Mouse (Mus musculus) hindbrain, embryonic 12.5 days (tissue): ENCODE results near the gene Qrich2. TPM values are rescaled to one million over a fixed set of nuclear protein-coding genes. Genes with fewer than 3 reads are reported as not detected.
"Not testable (repeated sequence)": the region's sequence is repeated elsewhere in the genome, so short reads cannot be mapped to it uniquely, and the experiment has no call there.

ENCODE experiments used
- ATAC-seq: fragments of 200-750 bp; cut with Nextera tagmentation; 2 replicates; pipeline ENCODE4 v1.8.0; 2017; ENCODE audit warnings: moderate TSS enrichment; ENCODE audit not compliant: low FRiP score
- H3K27ac ChIP-seq: fragments of 300-500 bp; sonication (generic); 2 replicates; pipeline ENCODE4 v1.5.1; 2016; ENCODE audit warnings: mild to moderate bottlenecking
- H3K27me3 ChIP-seq: fragments of 300-500 bp; sonication (generic); 2 replicates; pipeline ENCODE4 v1.6.1; 2016; ENCODE audit warnings: mild to moderate bottlenecking
- H3K36me3 ChIP-seq: fragments of 300-500 bp; sonication (generic); 2 replicates; pipeline ENCODE4 v1.6.1; 2016; ENCODE audit warnings: mild to moderate bottlenecking
- H3K4me1 ChIP-seq: fragments of 300-500 bp; sonication (generic); 2 replicates; pipeline ENCODE4 v1.6.1; 2016
- H3K4me2 ChIP-seq: fragments of 300-500 bp; sonication (generic); replicated peaks from 2 replicates; pipeline ENCODE4 v1.6.1; 2016; ENCODE audit warnings: mild to moderate bottlenecking
- H3K4me3 ChIP-seq: fragments of 300-500 bp; sonication (generic); 2 replicates; pipeline ENCODE4 v1.5.1; 2016; ENCODE audit warnings: mild to moderate bottlenecking
- H3K9ac ChIP-seq: fragments of 300-500 bp; sonication (generic); 2 replicates; pipeline ENCODE4 v1.6.1; 2016; ENCODE audit warnings: mild to moderate bottlenecking, moderate library complexity
- H3K9me3 ChIP-seq: fragments of 300-500 bp; sonication (generic); replicated peaks from 2 replicates; pipeline ENCODE4 v1.6.1; 2016; ENCODE audit warnings: mild to moderate bottlenecking
- WGBS: fragments of 180-500 bp; shearing (Covaris S2); methylation state at CpG from one replicate; pipeline ENCODE4 v1.1.7; 2016; 5-methylcytosine and 5-hydroxymethylcytosine counted together
- polyA plus RNA-seq: library from polyadenylated mRNA; unstranded; fragments of >200 nt; fragmentation: Nextera tagmentation; extraction: Ambion mirVana; gene quantifications from 2 replicates; pipeline ENCODE4 v1.2.1, GENCODE M21; 2016

Qrich2 gene
- polyA plus RNA-seq, 1 experiment from 2014 or later: 0.18 TPM

- Histone ChIP-seq H3K4me1 (peaks cover 23% of the 10 kb centered on the region), H3K27ac (no peak overlapping the region), H3K4me3 (no peak overlapping the region), H3K9ac (no peak overlapping the region), H3K27me3 (no peaks in the 10 kb centered on the region), H3K36me3 (peaks cover 14% of the 10 kb centered on the region), H3K9me3 (no peaks in the 10 kb centered on the region), H3K4me2 (no peak overlapping the region)
- no peak for ATAC-seq
- 52% methylated on average over 6 of the region's 6 CpGs for WGBS
Measured at GRCm38 (mm10) chr11:116432127-116432526, 33.9 kb downstream of the Qrich2 start.

DNA sequence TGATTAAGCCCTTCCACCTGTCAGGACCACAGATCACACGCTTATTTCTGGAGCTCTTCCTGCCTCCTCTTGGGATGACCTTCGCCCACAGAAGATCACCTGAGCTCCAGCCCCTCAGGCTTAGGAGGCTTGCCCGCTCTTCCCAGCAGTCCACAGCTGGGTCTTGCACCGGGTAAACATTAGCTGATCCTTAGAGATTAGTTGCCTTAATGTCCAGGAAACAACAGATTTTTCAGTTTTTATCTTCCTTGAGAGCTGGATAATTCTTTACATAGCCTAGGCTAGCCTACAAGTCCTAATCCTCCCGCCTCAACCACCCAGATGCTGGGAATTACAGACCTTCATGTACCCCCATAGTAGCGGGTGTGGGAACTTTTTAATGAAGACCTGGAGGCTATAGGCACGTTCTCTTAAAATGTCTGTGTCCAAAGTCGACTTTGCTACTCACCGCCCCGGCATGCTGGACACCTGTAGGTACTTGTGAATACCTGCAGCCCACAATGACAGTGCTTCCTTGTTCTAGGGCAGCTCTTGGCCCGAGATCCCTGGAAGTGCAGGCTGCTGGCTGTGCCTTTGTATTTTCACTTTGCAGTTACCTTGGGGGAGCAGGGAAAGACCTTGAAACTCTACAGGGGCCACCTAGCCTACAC lies 34.5 kb downstream of the Qrich2 start:
- Histone ChIP-seq H3K9ac (no peak overlapping the region), H3K9me3 (no peaks in the 10 kb centered on the region), H3K27ac (no peak overlapping the region), H3K4me1 (peaks cover 17% of the 10 kb centered on the region), H3K27me3 (no peaks in the 10 kb centered on the region), H3K4me2 (no peak overlapping the region), H3K36me3 (peaks cover 9% of the 10 kb centered on the region), H3K4me3 (no peak overlapping the region)
- WGBS: 51% methylated on average over 11 of the region's 11 CpGs
- no peak for ATAC-seq

DNA sequence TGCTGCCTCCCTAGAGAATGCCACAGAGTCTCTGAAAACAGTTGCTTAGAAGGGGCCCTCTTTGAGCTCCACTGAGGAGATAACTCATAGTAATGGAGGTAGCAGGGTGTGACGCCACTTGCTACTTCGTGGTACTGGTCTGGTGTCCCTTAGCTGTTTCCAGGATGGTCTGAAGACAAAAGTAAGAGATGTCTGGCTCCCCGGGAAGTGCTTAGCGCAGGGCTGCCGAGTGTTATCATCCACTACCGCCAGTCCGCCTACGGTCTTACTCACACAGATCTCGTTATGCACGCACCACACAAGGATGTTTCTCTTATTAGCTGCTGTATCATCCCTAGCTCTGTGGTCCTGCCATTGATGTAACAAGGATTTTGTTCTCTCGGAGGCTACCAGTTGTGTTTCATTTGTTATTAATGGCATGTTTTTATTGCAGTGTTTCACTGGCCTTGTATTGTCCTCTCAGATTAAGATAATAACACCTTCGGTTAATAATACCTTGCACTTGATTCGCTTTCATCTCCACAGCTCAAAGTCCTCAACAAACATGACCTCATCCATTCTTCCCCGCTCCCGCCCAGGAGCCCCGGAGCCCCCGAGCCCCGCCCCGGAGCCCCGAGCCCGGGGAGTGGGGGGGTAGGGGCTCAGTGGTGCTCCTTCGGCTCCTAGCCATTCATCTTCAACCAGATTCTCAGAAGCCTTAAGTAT lies 35.2 kb downstream of the Qrich2 start:
- no peak overlapping the region for H3K4me2 ChIP-seq
- H3K9me3 ChIP-seq: no peaks in the 10 kb centered on the region
- no peak overlapping the region for H3K9ac ChIP-seq
- no peaks in the 10 kb centered on the region for H3K27me3 ChIP-seq
- 43% methylated on average over 22 of the region's 22 CpGs for WGBS
- H3K4me1 ChIP-seq: peaks cover 10% of the 10 kb centered on the region
- H3K36me3 ChIP-seq: peaks cover 2% of the 10 kb centered on the region
- ATAC-seq: no peak
- no peak overlapping the region for H3K4me3 ChIP-seq
- H3K27ac ChIP-seq: no peak overlapping the region

GRCm38 (mm10) chr11:116429862-116430613 lies 36.0 kb downstream of the Qrich2 start:
- no peaks in the 10 kb centered on the region for H3K36me3 ChIP-seq
- no peak overlapping the region for H3K4me3 ChIP-seq
- 0 out of 2 replicates have a peak, but pooled peaks cover 2% of the 10 kb centered on the region for H3K4me1 ChIP-seq
- no peaks in the 10 kb centered on the region for H3K9me3 ChIP-seq
- no peak overlapping the region for H3K27ac ChIP-seq
- WGBS: 83% methylated on average over 9 of the region's 9 CpGs
- no peak overlapping the region for H3K9ac ChIP-seq
- no peak for ATAC-seq
- H3K27me3 ChIP-seq: no peaks in the 10 kb centered on the region
- H3K4me2 ChIP-seq: no peak overlapping the region

- H3K9me3 ChIP-seq: no peaks in the 10 kb centered on the region
- H3K4me3 ChIP-seq: no peak overlapping the region
- H3K36me3 ChIP-seq: no peaks in the 10 kb centered on the region
- no peak overlapping the region for H3K27ac ChIP-seq
- ATAC-seq: no peak
- 0 out of 2 replicates have a peak, but pooled peaks cover 2% of the 10 kb centered on the region for H3K4me1 ChIP-seq
- H3K9ac ChIP-seq: no peak overlapping the region
- H3K4me2 ChIP-seq: no peak overlapping the region
- no peaks in the 10 kb centered on the region for H3K27me3 ChIP-seq
- WGBS: 55% methylated on average over 13 of the region's 13 CpGs
Measured at GRCm38 (mm10) chr11:116428872-116429859, 36.9 kb downstream of the Qrich2 start.

GRCm38 (mm10) chr11:116426852-116427575 lies 39.0 kb downstream of the Qrich2 start:
- no peaks in the 10 kb centered on the region for H3K36me3 ChIP-seq
- H3K9ac ChIP-seq: no peak overlapping the region
- WGBS: 75% methylated on average over 6 of the region's 6 CpGs
- ATAC-seq: no peak
- no peak overlapping the region for H3K4me2 ChIP-seq
- H3K4me1 ChIP-seq: no peaks in the 10 kb centered on the region
- H3K4me3 ChIP-seq: no peak overlapping the region
- no peak overlapping the region for H3K27ac ChIP-seq
- no peaks in the 10 kb centered on the region for H3K27me3 ChIP-seq
- no peaks in the 10 kb centered on the region for H3K9me3 ChIP-seq

- not testable (repeated sequence) for ATAC-seq, H3K4me2 ChIP-seq, H3K36me3 ChIP-seq, H3K9me3 ChIP-seq, H3K27me3 ChIP-seq, H3K9ac ChIP-seq, H3K4me1 ChIP-seq, H3K27ac ChIP-seq, H3K4me3 ChIP-seq
- 84% methylated on average over 11 of the region's 11 CpGs for WGBS
Measured at GRCm38 (mm10) chr11:116426328-116426727, 39.7 kb downstream of the Qrich2 start.

DNA sequence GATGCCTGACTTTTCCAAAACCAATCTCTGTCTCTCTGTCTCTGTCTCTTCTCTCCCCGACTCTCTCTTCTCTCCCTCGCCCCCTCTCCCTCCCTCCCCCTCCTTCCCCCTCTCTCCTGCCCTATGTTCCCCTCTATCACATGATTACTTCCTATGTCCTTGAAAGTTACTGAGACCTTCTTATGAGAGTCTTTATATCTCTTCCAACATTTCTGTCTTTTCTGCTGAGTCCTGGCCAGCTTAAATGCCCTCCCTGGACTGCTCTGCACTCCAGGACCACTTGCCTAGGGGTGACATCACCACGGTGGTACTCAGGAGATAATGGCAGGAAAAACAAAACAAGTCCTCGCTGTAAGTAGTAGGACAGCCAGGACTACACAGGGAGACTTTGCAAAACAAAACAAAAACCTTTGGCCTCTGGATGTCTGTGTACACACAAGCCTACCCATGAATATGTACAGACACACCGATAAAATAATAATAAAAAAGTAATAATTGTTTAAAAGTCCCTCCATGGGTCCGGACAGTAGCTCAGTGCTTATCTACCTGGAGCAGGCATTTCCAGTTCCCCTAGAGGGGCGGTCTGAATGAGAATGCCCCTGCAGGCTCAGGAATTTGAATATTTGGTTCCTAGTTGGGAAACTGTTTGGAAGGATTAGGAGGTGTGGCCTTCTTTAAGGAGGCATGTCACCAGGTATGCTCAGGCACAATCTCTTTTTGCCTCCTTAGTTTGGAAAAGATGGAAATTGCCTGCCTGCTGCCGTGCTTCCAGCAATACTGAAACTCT lies 41.2 kb downstream of the Qrich2 start:
- 55% methylated on average over 8 of the region's 8 CpGs for WGBS
- Histone ChIP-seq H3K9me3 (no peaks in the 10 kb centered on the region), H3K27ac (no peak overlapping the region), H3K27me3 (no peaks in the 10 kb centered on the region), H3K9ac (no peak overlapping the region), H3K4me3 (no peak overlapping the region), H3K4me1 (no peaks in the 10 kb centered on the region), H3K4me2 (no peak overlapping the region), H3K36me3 (no peaks in the 10 kb centered on the region)
- no peak for ATAC-seq

DNA sequence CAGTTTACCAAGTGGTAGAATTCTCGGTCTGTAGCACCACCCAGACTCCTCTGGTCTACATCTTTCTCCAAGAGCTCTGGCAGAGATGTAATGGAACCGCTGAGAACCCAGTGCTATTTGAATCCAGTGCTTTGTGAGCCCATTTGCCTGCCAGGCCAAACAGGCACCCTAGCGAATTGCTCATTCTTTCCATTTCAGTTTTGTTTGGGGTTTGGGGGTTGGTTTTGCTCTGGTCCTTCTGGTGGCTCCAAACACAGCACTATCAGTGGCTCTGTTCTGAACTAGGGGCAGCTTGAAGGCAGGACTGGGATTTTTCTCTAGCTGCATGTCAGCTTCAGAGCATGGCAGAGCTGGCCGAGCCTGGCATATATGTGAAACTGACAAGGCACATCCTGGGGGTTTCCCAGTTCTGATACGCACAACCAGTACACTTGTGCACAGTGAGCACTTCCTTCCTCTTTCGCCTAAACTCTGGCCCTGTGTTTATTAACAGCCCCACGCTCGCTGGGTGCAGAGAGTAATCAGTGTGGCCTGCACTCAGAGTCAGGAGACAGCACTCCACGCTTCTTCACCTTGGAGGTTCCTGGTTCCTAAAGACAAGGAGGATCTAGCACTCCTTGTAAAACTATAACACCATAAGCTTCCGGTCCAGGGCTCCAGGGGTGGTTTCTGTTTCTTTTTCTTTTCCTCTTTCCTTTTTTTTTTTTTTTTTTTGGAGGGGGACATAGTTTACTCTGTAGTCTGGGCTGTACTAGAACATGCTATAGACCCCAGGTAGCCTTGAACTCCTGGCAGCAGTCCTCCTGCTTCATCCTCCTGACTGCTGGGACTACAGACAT lies 42.0 kb downstream of the Qrich2 start:
- Histone ChIP-seq H3K9ac (no peak overlapping the region), H3K36me3 (no peaks in the 10 kb centered on the region), H3K9me3 (no peaks in the 10 kb centered on the region), H3K4me1 (no peaks in the 10 kb centered on the region), H3K4me3 (no peak overlapping the region), H3K27me3 (no peaks in the 10 kb centered on the region), H3K4me2 (no peak overlapping the region), H3K27ac (no peak overlapping the region)
- 85% methylated on average over 10 of the region's 10 CpGs for WGBS
- no peak for ATAC-seq

DNA sequence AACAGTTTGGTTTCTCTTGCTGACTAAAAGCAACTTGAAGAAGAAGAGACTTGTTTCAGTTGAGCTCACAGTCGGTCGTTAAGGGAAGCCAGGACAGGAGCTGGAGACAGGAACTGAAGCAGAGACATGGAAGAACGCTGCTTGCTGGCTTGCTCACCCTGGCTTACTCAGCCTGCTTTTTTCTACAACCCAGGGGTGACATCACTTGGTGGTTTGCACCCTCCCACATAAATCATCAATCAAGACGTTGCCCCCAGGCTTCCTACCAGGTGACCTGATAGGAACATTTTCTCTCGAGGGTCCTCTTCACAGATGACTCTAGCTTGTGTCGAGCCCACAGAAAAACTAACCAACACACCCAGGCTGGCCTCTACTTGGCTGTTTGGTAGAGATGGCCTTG lies 42.8 kb downstream of the Qrich2 start:
- 85% methylated on average over 6 of the region's 6 CpGs for WGBS
- no peak for ATAC-seq

More for the DNA sequence above, 42.8 kb downstream of the Qrich2 start:
- Histone ChIP-seq H3K27me3 (no peaks in the 10 kb centered on the region), H3K9ac (no peak overlapping the region), H3K4me1 (peaks cover 2% of the 10 kb centered on the region; the same call in 1 of the 2 replicates), H3K27ac (no peak overlapping the region), H3K4me2 (no peak overlapping the region), H3K4me3 (no peak overlapping the region), H3K36me3 (no peaks in the 10 kb centered on the region), H3K9me3 (no peaks in the 10 kb centered on the region)
